Mouse (Mus musculus) midbrain, postnatal 0 days (tissue): ENCODE results near the gene Zfp420. TPM values are rescaled to one million over a fixed set of nuclear protein-coding genes. Genes with fewer than 3 reads are reported as not detected.
"Not testable (repeated sequence)": the region's sequence is repeated elsewhere in the genome, so short reads cannot be mapped to it uniquely, and the experiment has no call there.

ENCODE experiments used
- ATAC-seq: fragments of 200-750 bp; cut with Nextera tagmentation; 2 replicates; pipeline ENCODE4 v1.8.0; 2017; ENCODE audit warnings: moderate number of reproducible peaks, mild to moderate bottlenecking, moderate TSS enrichment, moderate library complexity; ENCODE audit not compliant: low FRiP score
- DNase-seq: peaks from one replicate; pipeline ENCODE4 v3.0.0-alpha.2; 2015; ENCODE audit warnings: low spot score
- H3K27ac ChIP-seq: fragments of 300-500 bp; sonication (generic); 2 replicates; pipeline ENCODE4 v1.5.1; 2014; ENCODE audit warnings: low read depth, mild to moderate bottlenecking, low read length, mixed read lengths
- H3K27me3 ChIP-seq: fragments of 300-500 bp; sonication (generic); 2 replicates; pipeline ENCODE4 v1.6.1; 2014; ENCODE audit warnings: low read length, control low read depth, mixed read lengths; ENCODE audit not compliant: insufficient read depth
- H3K36me3 ChIP-seq: fragments of 300-500 bp; sonication (generic); 2 replicates; pipeline ENCODE4 v1.6.1; 2014; ENCODE audit warnings: low read length, control low read depth, mixed read lengths; ENCODE audit not compliant: insufficient read depth
- H3K4me1 ChIP-seq: fragments of 300-500 bp; sonication (generic); 2 replicates; pipeline ENCODE4 v1.6.1; 2014; ENCODE audit warnings: mild to moderate bottlenecking, control low read depth, antibody characterized with exemption, low read length, mixed read lengths; ENCODE audit not compliant: insufficient read depth
- H3K4me2 ChIP-seq: fragments of 300-500 bp; sonication (generic); 2 replicates; pipeline ENCODE4 v1.6.1; 2014; ENCODE audit warnings: low read depth, mild to moderate bottlenecking, low read length, mixed read lengths; ENCODE audit not compliant: poor library complexity, severe bottlenecking
- H3K4me3 ChIP-seq: fragments of 300-500 bp; sonication (generic); 2 replicates; pipeline ENCODE4 v1.5.1; 2014; ENCODE audit warnings: low read depth, mild to moderate bottlenecking, low read length, moderate library complexity
- H3K9ac ChIP-seq: fragments of 300-500 bp; sonication (generic); replicated peaks from 2 replicates; pipeline ENCODE4 v1.6.1; 2014; ENCODE audit warnings: mild to moderate bottlenecking, low read length, moderate library complexity, mixed read lengths; ENCODE audit not compliant: poor library complexity, severe bottlenecking
- H3K9me3 ChIP-seq: fragments of 300-500 bp; sonication (generic); 2 replicates; pipeline ENCODE4 v1.6.1; 2016; ENCODE audit warnings: low read length, control low read depth
- CTCF ChIP-seq: IDR thresholded peaks from 2 replicates; pipeline ENCODE4 v1.5.1; 2016; ENCODE audit warnings: antibody characterized with exemption, mild to moderate bottlenecking
- WGBS: fragments of 180-500 bp; shearing (Covaris S2); extraction: QIAGEN DNeasy Blood & Tissue Kit; methylation state at CpG from one replicate; pipeline ENCODE4 v1.1.7; 2014; 5-methylcytosine and 5-hydroxymethylcytosine counted together
- polyA plus RNA-seq: library from polyadenylated mRNA; unstranded; fragments of >200 nt; fragmentation: Nextera tagmentation; extraction: Ambion mirVana; gene quantifications from 2 replicates; pipeline ENCODE4 v1.2.1, GENCODE M21; 2015
- total RNA-seq: library from RNA; depleted of rRNA; stranded (reverse); fragments of >200 nt; gene quantifications from 2 replicates; pipeline ENCODE4 v1.2.3, GENCODE M21; 2014

Gene Zfp420
- total and polyA plus RNA-seq, 2 experiments from 2014 or later, result 14.7 to 24.5 TPM

DNA sequence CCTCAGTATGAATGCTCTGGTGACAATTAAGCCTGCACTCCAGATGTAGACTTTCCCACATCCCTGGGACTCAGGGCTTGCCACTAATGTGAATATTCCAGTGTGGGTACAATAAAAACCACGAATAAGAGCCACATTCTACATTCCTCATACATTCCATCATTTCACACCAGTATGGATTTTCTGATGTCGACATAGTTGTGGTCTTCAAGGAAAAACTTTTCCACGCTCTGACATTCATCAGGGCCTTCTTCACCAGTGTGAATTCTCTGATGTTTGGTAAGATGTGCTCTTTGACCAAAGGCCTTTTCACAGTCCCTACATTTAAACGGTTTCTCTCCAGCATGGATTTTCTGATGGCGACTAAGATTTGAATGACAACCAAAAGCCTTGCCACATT is 15.2 kb upstream of the Zfp420 start:
- H3K4me1 ChIP-seq, result no peaks in the 10 kb centered on the region
- no peak overlapping the region for H3K4me3 ChIP-seq
- no peak overlapping the region for H3K4me2 ChIP-seq
- H3K36me3 ChIP-seq, result peaks cover 32% of the 10 kb centered on the region
- H3K27me3 ChIP-seq, result no peaks in the 10 kb centered on the region
- WGBS, result 89% methylated on average over 5 of the region's 5 CpGs
- no peak overlapping the region for H3K27ac ChIP-seq
- DNase-seq (no peak), ATAC-seq (no peak)
- H3K9ac ChIP-seq, result no peak overlapping the region
- H3K9me3 ChIP-seq, result no peaks in the 10 kb centered on the region
- TF ChIP-seq CTCF, result no peak

DNA sequence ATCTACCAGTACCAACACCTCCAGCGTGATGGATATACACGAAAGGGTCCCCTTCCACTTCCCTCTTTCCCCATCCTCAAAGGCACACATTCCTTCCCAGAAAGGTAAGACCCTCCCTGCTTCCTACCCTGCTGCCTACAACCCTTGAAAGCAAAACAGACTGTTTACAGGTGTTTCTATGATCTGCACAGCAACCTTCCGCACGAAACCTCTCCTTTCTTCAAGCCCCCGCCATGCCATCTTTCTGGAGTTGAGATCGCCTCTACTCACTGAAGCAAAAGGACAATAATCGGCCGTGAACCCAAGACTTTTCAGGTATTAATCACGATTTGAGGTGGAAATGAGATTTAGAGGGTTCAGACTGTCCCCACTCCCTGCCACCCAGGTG is 7.0 kb upstream of the Zfp420 start:
- no peaks in the 10 kb centered on the region for H3K9me3 ChIP-seq
- WGBS, result 53% methylated on average over 9 of the region's 9 CpGs
- no peaks in the 10 kb centered on the region for H3K27me3 ChIP-seq
- peak overlapping the region; percentile 68 for H3K9ac ChIP-seq
- no peak; the same call in 1 of the 2 replicates for ATAC-seq
- H3K4me1 ChIP-seq, result no peaks in the 10 kb centered on the region
- TF ChIP-seq CTCF, result no peak
- 0 out of 2 replicates have a peak overlapping the region, but pooled peaks have one; percentile 70 for H3K27ac ChIP-seq
- H3K4me2 ChIP-seq, result peak overlapping the region; percentile 76
- H3K4me3 ChIP-seq, result peak overlapping the region; percentile 57
- DNase-seq, result no peak
- peaks cover 3% of the 10 kb centered on the region; the same call in 1 of the 2 replicates for H3K36me3 ChIP-seq

DNA sequence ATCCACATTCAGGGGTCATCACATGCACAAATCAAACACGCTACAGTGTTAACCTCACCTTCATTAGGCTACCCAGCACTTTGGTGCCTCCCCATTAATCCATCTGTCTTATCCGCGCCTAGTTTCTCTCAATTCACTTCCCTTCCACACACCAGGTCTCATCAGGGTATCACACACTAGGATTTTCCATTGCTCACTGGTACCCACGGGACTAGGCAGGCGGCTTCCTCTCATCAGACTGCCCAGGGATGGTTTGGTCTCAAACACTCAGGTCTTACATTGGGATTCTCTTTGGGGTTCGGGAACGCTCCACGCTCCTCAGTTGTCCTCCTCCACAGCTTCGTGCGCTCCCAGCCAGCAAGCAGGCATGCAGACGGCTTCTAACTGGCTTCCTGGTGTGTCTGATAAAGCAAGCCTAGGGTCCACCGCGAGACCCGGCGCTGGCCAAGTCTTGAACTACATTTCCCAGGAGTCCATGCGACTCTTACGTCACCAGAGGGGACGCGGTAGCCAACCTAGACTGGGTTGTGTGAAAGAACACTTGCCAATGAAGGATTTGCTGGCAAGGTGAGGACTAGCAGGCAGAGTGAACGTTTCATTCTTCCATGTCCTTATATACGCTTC is 6.4 kb upstream of the Zfp420 start, which contains the start of gene Zfp940:
TSS of gene Zfp940 (minus strand) at position 451 of the 624 bp plus-strand sequence.
- peak within 1 kb of the TSS; percentile 68 for H3K9ac ChIP-seq
- WGBS, result 2% methylated on average over 21 of the region's 21 CpGs
- H3K4me2 ChIP-seq, result peak within 1 kb of the TSS; percentile 76
- peak; percentile 95 for ATAC-seq
- TF ChIP-seq CTCF, result no peak
- H3K4me3 ChIP-seq, result peak within 1 kb of the TSS; percentile 57
- peaks cover 3% of the 10 kb centered on the region; the same call in 1 of the 2 replicates for H3K36me3 ChIP-seq
- H3K27ac ChIP-seq, result peak within 1 kb of the TSS; percentile 70; the same call in 1 of the 2 replicates
- H3K4me1 ChIP-seq, result no peaks in the 10 kb centered on the region
- H3K27me3 ChIP-seq, result no peaks in the 10 kb centered on the region
- peak; percentile 96 for DNase-seq
- H3K9me3 ChIP-seq, result no peaks in the 10 kb centered on the region

DNA sequence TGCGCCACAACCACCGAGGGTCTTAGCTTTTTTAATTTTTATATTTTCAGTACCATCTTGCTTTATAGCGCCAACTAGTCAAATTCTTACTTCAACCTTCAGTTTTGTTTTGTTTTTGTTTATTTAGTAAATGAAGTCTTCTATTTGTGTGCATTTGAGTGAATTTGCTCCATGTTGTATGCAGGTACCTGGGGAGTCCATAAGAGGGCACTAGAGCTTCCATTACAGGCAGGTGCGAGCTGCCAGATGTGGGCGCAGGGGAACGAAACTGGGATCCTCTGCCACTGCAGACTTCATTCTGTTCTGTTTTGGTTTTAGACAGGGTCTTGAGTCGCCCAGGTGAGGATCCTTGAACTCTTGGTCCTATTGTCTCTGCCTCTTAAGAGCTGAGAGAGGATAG is 1.9 kb downstream of the Zfp420 start:
- no peak overlapping the region for H3K27ac ChIP-seq
- H3K4me2 ChIP-seq, result no peak overlapping the region
- H3K9ac ChIP-seq, result no peak overlapping the region
- H3K4me1 ChIP-seq, result peaks cover 8% of the 10 kb centered on the region; the same call in 1 of the 2 replicates
- H3K9me3 ChIP-seq, result no peaks in the 10 kb centered on the region
- no peak overlapping the region for H3K4me3 ChIP-seq
- H3K27me3 ChIP-seq, result no peaks in the 10 kb centered on the region
- peaks cover 4% of the 10 kb centered on the region; the same call in 1 of the 2 replicates for H3K36me3 ChIP-seq
- no peak for ATAC-seq
- TF ChIP-seq CTCF, result peak; percentile 37
- WGBS, result 91% methylated on average over 7 of the region's 7 CpGs
- no peak for DNase-seq

DNA sequence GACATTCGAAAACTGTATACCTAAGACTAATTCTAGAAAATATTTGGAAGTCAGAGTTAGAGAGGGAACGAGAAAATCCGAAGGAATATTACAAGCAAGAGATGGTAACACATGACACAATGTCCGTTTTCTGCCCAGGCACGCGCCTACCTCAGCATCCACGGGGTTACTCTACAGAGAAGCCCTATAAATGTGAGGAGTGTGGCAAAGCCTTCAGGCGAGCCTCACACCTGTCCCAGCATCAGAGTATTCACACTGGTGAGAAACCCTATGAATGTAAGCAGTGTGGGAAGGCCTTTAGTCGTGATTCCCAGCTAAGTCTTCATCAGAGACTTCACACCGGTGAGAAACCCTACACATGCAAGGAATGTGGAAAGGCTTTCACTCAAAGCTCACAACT is 14.5 kb downstream of the Zfp420 start:
- Histone ChIP-seq H3K4me2 (no peak overlapping the region), H3K4me1 (no peaks in the 10 kb centered on the region), H3K9me3 (peaks cover 24% of the 10 kb centered on the region), H3K36me3 (peaks cover 29% of the 10 kb centered on the region), H3K9ac (no peak overlapping the region), H3K4me3 (no peak overlapping the region), H3K27me3 (no peaks in the 10 kb centered on the region), H3K27ac (no peak overlapping the region)
- WGBS, result 96% methylated on average over 10 of the region's 10 CpGs
- DNase-seq (no peak), ATAC-seq (no peak)
- TF ChIP-seq CTCF, result no peak

DNA sequence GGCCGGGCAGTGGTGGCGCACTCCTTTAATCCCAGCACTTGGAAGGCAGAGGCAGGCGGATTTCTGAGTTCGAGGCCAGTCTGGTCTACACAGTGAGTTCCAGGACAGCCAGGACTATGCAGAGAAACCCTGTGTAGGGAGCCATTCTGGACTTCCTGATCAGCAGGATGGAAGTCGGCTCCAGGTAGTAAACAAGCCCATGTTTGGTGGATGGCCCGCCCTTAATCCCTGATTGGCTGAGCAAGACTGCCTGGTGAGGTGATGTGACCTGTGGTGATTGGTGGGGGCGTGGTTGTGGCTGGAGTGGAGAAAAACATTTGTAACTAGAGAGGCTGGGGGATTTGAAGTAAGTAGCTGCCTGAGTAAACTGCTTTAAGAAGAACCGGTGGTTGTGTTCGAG is 17.8 kb downstream of the Zfp420 start:
- peaks cover 29% of the 10 kb centered on the region for H3K36me3 ChIP-seq
- not testable (repeated sequence) for H3K4me3 ChIP-seq, H3K4me1 ChIP-seq, DNase-seq, H3K27me3 ChIP-seq, H3K4me2 ChIP-seq, H3K9ac ChIP-seq, ATAC-seq, H3K27ac ChIP-seq
- H3K9me3 ChIP-seq, result peaks cover 24% of the 10 kb centered on the region
- 92% methylated on average over 9 of the region's 9 CpGs for WGBS
